Mouse (Mus musculus): ENCODE measurements at regions not wholly inside any gene's neighbourhood (a gene's known extent, or its start where the extent isn't known, plus 50 kb on each side); places are given as distances from the start of the nearest gene placed in this dataset.

- TF ChIP-seq CTCF (IDR thresholded peaks at IDR 0.05; ENCODE audit: control insufficient read depth, insufficient read depth, insufficient replicate concordance, low read depth, low read length) = no peak
- TF ChIP-seq POLR2A (IDR thresholded peaks at IDR 0.05; ENCODE audit: control insufficient read depth, low read depth, low read length) = no peak
Observed at GRCm38 (mm10) chr4:31560305-31560704, 403.6 kb upstream of the Map3k7 start.
